Mouse (Mus musculus): ENCODE measurements around the gene Ttc30a2.

DNA sequence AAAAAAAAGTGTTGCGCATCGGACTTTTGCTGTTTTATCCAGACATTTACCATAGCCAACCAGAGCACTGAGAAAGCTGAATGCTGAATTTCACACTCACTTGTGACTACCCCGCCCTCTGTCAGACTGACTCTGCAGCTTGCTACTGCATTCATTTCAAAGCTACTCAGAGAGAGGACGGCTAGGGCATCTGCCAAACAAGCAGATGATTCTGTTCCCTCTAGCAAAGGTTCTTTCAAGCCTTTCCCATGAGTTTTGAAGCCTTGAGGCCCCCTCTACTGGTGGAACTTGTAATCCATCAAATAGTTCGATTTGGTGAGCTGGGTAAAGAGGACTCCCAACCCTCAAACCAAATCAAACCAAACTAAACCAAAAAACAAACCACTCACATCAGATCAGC lies 13.0 kb downstream of the Ttc30a2 start:
- TF ChIP-seq CTCF (IDR thresholded peaks at IDR 0.05; ENCODE audit: extremely low read depth, insufficient read length, insufficient replicate concordance, low read depth, low read length): peak; percentile 29; the same call in 1 of the 2 replicates
- no peak for TF ChIP-seq POLR2A (IDR thresholded peaks at IDR 0.05; ENCODE audit: low read depth, low read length)

Measured in small intestine, adult 2 months (tissue).